Mouse (Mus musculus): ENCODE measurements at regions not wholly inside any gene's neighbourhood (a gene's known extent, or its start where the extent isn't known, plus 50 kb on each side); places are given as distances from the start of the nearest gene placed in this dataset.

DNA sequence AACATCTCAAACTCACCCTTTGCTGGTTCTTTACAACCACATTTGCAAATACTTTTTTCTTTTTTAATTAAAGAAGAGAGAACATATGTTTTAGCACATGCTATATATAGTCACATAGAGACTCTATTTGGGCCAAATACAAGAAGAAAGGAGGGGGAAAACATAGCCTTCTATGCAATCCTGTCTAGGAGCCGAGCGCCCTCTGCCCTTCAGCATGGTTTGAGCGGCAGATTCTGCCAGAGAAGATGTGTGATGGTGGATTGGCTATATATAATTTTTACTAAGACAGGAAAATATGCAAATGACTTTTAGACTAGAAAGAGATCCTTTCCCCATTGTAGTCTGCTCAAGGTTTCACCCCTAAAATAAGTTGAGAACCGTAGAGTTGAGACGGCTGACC lies 60.0 kb upstream of the Myom1 start:
- Histone ChIP-seq H3K4me3 (no peak overlapping the region), H3K36me3 (ENCODE audit: control insufficient read depth, insufficient read depth, low read length) (no peaks in the 10 kb centered on the region), H3K9ac (ENCODE audit: low read depth, low read length) (no peak overlapping the region), H3K4me1 (ENCODE audit: control insufficient read depth, insufficient read depth, low read length) (no peaks in the 10 kb centered on the region), H3K27ac (no peak overlapping the region), H3K27me3 (ENCODE audit: control insufficient read depth, insufficient read depth, low read length) (no peaks in the 10 kb centered on the region), H3K79me2 (replicated peaks; ENCODE audit: control insufficient read depth, insufficient read depth, low read length) (no peaks in the 10 kb centered on the region)
- WGBS, result 81% methylated on average over 5 of the region's 5 CpGs
- intact Hi-C loops (cut with DNase I), result no loop called here
- no peak for DNase-seq
- TF ChIP-seq CTCF (IDR thresholded peaks at IDR 0.05), result no peak
- no peak for TF ChIP-seq POLR2A (IDR thresholded peaks at IDR 0.05; ENCODE audit: insufficient read depth, low read depth, low read length)
- TF ChIP-seq EP300 (IDR thresholded peaks at IDR 0.05; ENCODE audit: insufficient read depth, low read depth, low read length), result no peak

- H3K4me3 ChIP-seq, result no peak overlapping the region
- H3K27ac ChIP-seq, result no peak overlapping the region
- TF ChIP-seq CTCF (IDR thresholded peaks at IDR 0.05) (no peak), EP300 (IDR thresholded peaks at IDR 0.05; ENCODE audit: insufficient read depth, low read depth, low read length) (no peak), POLR2A (IDR thresholded peaks at IDR 0.05; ENCODE audit: insufficient read depth, low read depth, low read length) (no peak)
- no peaks in the 10 kb centered on the region for H3K79me2 ChIP-seq (replicated peaks; ENCODE audit: control insufficient read depth, insufficient read depth, low read length)
- H3K4me1 ChIP-seq (ENCODE audit: control insufficient read depth, insufficient read depth, low read length), result no peaks in the 10 kb centered on the region
- no peaks in the 10 kb centered on the region for H3K27me3 ChIP-seq (ENCODE audit: control insufficient read depth, insufficient read depth, low read length)
- intact Hi-C loops (cut with DNase I), result no loop called here
- no peak for DNase-seq
- H3K9ac ChIP-seq (ENCODE audit: low read depth, low read length), result no peak overlapping the region
- WGBS, result 85% methylated on average over 1 of the region's 1 CpGs
- H3K36me3 ChIP-seq (ENCODE audit: control insufficient read depth, insufficient read depth, low read length), result no peaks in the 10 kb centered on the region
These were observed 68.2 kb upstream of the Myom1 start for GRCm38 (mm10) chr17:70934258-70934657.

DNA sequence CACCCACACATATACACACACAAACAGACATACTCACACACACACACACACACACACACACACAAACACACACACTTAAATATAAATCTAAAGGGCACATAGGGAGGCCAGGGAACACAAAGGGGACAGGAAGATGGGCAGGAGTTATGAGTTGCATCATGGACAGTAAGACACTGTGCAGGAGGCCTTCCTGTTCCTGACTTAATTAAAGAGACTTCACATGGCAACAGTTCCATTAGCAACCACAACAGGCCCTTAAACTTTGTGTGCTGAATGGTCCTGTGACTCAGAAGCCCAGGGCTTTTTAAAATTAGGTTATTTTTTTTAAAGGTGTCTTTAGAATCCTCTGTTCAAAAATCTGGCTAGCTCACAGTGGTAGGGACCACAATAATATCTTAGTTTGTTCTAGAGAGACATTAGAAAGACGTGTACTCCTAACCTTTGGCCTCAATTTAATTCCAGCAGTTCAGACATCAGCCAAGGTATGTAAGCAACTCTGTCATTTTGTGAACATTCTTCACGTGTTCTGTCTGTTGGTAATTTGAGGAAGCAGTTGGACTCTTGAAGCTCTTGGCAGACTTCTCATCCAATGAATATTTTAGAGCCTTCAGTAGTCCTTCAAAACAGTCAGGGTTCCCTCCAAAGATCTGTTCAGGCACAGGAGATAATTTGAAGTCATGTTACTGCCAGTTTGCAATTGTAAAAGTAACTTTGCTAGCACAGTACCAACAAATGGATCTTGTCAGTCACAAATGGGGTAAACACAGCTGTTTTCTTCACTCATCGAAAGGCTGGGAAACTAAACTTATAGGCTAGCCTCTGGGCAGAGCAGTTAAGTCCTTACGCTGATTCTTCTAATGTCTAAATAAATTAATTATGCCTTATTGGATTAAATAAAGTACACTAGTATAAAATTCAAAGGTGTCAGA lies 69.0 kb upstream of the Myom1 start:
- Histone ChIP-seq H3K27me3 (ENCODE audit: control insufficient read depth, insufficient read depth, low read length) (no peaks in the 10 kb centered on the region), H3K9ac (ENCODE audit: low read depth, low read length) (no peak overlapping the region), H3K4me3 (no peak overlapping the region), H3K27ac (no peak overlapping the region), H3K4me1 (ENCODE audit: control insufficient read depth, insufficient read depth, low read length) (no peaks in the 10 kb centered on the region), H3K79me2 (replicated peaks; ENCODE audit: control insufficient read depth, insufficient read depth, low read length) (no peaks in the 10 kb centered on the region), H3K36me3 (ENCODE audit: control insufficient read depth, insufficient read depth, low read length) (no peaks in the 10 kb centered on the region)
- DNase-seq, result no peak
- intact Hi-C loops (cut with DNase I), result no loop called here
- 58% methylated on average over 4 of the region's 4 CpGs for WGBS
- TF ChIP-seq EP300 (IDR thresholded peaks at IDR 0.05; ENCODE audit: insufficient read depth, low read depth, low read length) (no peak), CTCF (IDR thresholded peaks at IDR 0.05) (no peak), POLR2A (IDR thresholded peaks at IDR 0.05; ENCODE audit: insufficient read depth, low read depth, low read length) (no peak)

DNA sequence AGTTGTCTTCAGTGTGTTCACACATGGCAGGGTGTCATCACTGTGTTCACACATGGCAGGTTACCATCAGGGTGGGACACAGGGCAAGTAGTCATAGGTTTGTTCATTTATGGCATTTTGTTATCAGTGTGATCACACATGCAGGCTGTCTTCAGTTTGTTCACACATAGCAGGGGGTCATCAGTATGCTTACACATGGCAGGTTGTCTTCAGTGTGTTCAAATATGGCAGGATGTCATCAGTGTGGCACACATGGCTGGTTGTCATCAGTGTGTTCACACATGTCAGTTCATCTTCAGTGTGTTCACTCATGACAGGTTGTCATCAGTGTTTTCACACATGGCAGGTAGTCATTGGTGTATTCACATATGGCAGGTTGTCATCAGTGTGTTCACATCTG lies 69.9 kb upstream of the Myom1 start:
- no peaks in the 10 kb centered on the region for H3K27me3 ChIP-seq (ENCODE audit: control insufficient read depth, insufficient read depth, low read length)
- no peak overlapping the region for H3K4me3 ChIP-seq
- intact Hi-C loops (cut with DNase I), result no loop called here
- H3K9ac ChIP-seq (ENCODE audit: low read depth, low read length), result no peak overlapping the region
- H3K27ac ChIP-seq, result no peak overlapping the region
- no peak for TF ChIP-seq EP300 (IDR thresholded peaks at IDR 0.05; ENCODE audit: insufficient read depth, low read depth, low read length)
- no peak for TF ChIP-seq CTCF (IDR thresholded peaks at IDR 0.05)
- TF ChIP-seq POLR2A (IDR thresholded peaks at IDR 0.05; ENCODE audit: insufficient read depth, low read depth, low read length), result no peak
- no peak for DNase-seq
- no peaks in the 10 kb centered on the region for H3K79me2 ChIP-seq (replicated peaks; ENCODE audit: control insufficient read depth, insufficient read depth, low read length)
- H3K4me1 ChIP-seq (ENCODE audit: control insufficient read depth, insufficient read depth, low read length), result no peaks in the 10 kb centered on the region
- H3K36me3 ChIP-seq (ENCODE audit: control insufficient read depth, insufficient read depth, low read length), result no peaks in the 10 kb centered on the region

- WGBS, result 62% methylated on average over 9 of the region's 9 CpGs
- Histone ChIP-seq H3K79me2 (replicated peaks; ENCODE audit: control insufficient read depth, insufficient read depth, low read length) (no peaks in the 10 kb centered on the region), H3K4me1 (ENCODE audit: control insufficient read depth, insufficient read depth, low read length) (no peaks in the 10 kb centered on the region), H3K36me3 (ENCODE audit: control insufficient read depth, insufficient read depth, low read length) (no peaks in the 10 kb centered on the region), H3K9ac (ENCODE audit: low read depth, low read length) (no peak overlapping the region), H3K27me3 (ENCODE audit: control insufficient read depth, insufficient read depth, low read length) (no peaks in the 10 kb centered on the region), H3K4me3 (no peak overlapping the region), H3K27ac (no peak overlapping the region)
- TF ChIP-seq CTCF (IDR thresholded peaks at IDR 0.05) (no peak), EP300 (IDR thresholded peaks at IDR 0.05; ENCODE audit: insufficient read depth, low read depth, low read length) (no peak), POLR2A (IDR thresholded peaks at IDR 0.05; ENCODE audit: insufficient read depth, low read depth, low read length) (no peak)
- intact Hi-C loops (cut with DNase I), result no loop called here
- no peak for DNase-seq
These were observed 71.8 kb upstream of the Myom1 start for GRCm38 (mm10) chr17:70930600-70930999.

- WGBS, result 61% methylated on average over 1 of the region's 1 CpGs
These were observed 72.9 kb upstream of the Myom1 start for GRCm38 (mm10) chr17:70929582-70929981.

More at GRCm38 (mm10) chr17:70929582-70929981, 72.9 kb upstream of the Myom1 start:
- H3K27ac ChIP-seq, result no peak overlapping the region
- intact Hi-C loops (cut with DNase I), result no loop called here
- H3K27me3 ChIP-seq (ENCODE audit: control insufficient read depth, insufficient read depth, low read length), result no peaks in the 10 kb centered on the region
- H3K9ac ChIP-seq (ENCODE audit: low read depth, low read length), result no peak overlapping the region
- no peak overlapping the region for H3K4me3 ChIP-seq
- H3K36me3 ChIP-seq (ENCODE audit: control insufficient read depth, insufficient read depth, low read length), result no peaks in the 10 kb centered on the region
- no peak for DNase-seq
- no peaks in the 10 kb centered on the region for H3K79me2 ChIP-seq (replicated peaks; ENCODE audit: control insufficient read depth, insufficient read depth, low read length)
- H3K4me1 ChIP-seq (ENCODE audit: control insufficient read depth, insufficient read depth, low read length), result no peaks in the 10 kb centered on the region
- no peak for TF ChIP-seq CTCF (IDR thresholded peaks at IDR 0.05)
- TF ChIP-seq EP300 (IDR thresholded peaks at IDR 0.05; ENCODE audit: insufficient read depth, low read depth, low read length), result no peak
- TF ChIP-seq POLR2A (IDR thresholded peaks at IDR 0.05; ENCODE audit: insufficient read depth, low read depth, low read length), result no peak

All from heart, adult 2 months (tissue).